Mouse (Mus musculus) limb, embryonic 11.5 days (tissue): ENCODE measurements around the gene Irf4. TPM values are rescaled to one million over a fixed set of nuclear protein-coding genes. Genes with fewer than 3 reads are reported as not detected.

Experiments
- ATAC-seq: fragments of 200-750 bp; cut with Nextera tagmentation; 2 replicates; pipeline ENCODE4 v1.8.0; 2017; ENCODE audit warnings: low read depth; ENCODE audit not compliant: insufficient number of reproducible peaks, low FRiP score, low TSS enrichment
- DNase-seq: peaks from one replicate; pipeline ENCODE4 v3.0.0-alpha.2; 2015; ENCODE audit warnings: low spot score
- H3K27ac ChIP-seq: fragments of 300-500 bp; sonication (generic); replicated peaks from 2 replicates; pipeline ENCODE4 v1.5.1; 2014; ENCODE audit warnings: low read depth, mild to moderate bottlenecking, low read length
- H3K27me3 ChIP-seq: fragments of 300-500 bp; sonication (generic); 2 replicates; pipeline ENCODE4 v1.6.1; 2014; ENCODE audit warnings: mild to moderate bottlenecking, low read length, mixed read lengths; ENCODE audit not compliant: control insufficient read depth, insufficient read depth
- H3K36me3 ChIP-seq: fragments of 300-500 bp; sonication (generic); 2 replicates; pipeline ENCODE4 v1.6.1; 2014; ENCODE audit warnings: mild to moderate bottlenecking, low read length, moderate library complexity, mixed read lengths; ENCODE audit not compliant: control insufficient read depth, insufficient read depth
- H3K4me1 ChIP-seq: fragments of 300-500 bp; sonication (generic); 2 replicates; pipeline ENCODE4 v1.6.1; 2014; ENCODE audit warnings: low read length, mixed read lengths; ENCODE audit not compliant: control insufficient read depth, insufficient read depth
- H3K4me2 ChIP-seq: fragments of 300-500 bp; sonication (generic); 2 replicates; pipeline ENCODE4 v1.6.1; 2014; ENCODE audit warnings: low read depth, mild to moderate bottlenecking, moderate library complexity; ENCODE audit not compliant: severe bottlenecking
- H3K4me3 ChIP-seq: fragments of 300-500 bp; sonication (generic); 2 replicates; pipeline ENCODE4 v1.5.1; 2014; ENCODE audit warnings: low read depth, low read length
- H3K9ac ChIP-seq: fragments of 300-500 bp; sonication (generic); 2 replicates; pipeline ENCODE4 v1.6.1; 2014; ENCODE audit warnings: mild to moderate bottlenecking, low read length
- H3K9me3 ChIP-seq: fragments of 300-500 bp; sonication (generic); 2 replicates; pipeline ENCODE4 v1.6.1; 2016; ENCODE audit warnings: low read length; ENCODE audit not compliant: control insufficient read depth
- WGBS: fragments of 180-500 bp; shearing (Covaris S2); extraction: QIAGEN DNeasy Blood & Tissue Kit; methylation state at CpG from one replicate; pipeline ENCODE4 v1.1.7; 2014; 5-methylcytosine and 5-hydroxymethylcytosine counted together
- polyA plus RNA-seq: library from polyadenylated mRNA; unstranded; fragments of >200 nt; fragmentation: Nextera tagmentation; extraction: Ambion mirVana; gene quantifications from 2 replicates; pipeline ENCODE4 v1.2.1, GENCODE M21; 2014

Irf4 gene
- polyA plus RNA-seq, 1 experiment from 2014 or later: not detected

- no peaks in the 10 kb centered on the region for H3K36me3 ChIP-seq
- no peak for ATAC-seq
- H3K27me3 ChIP-seq: no peaks in the 10 kb centered on the region
- no peak overlapping the region for H3K9ac ChIP-seq
- H3K4me3 ChIP-seq: no peak overlapping the region
- DNase-seq: no peak
- H3K4me1 ChIP-seq: no peaks in the 10 kb centered on the region
- 57% methylated on average over 6 of the region's 6 CpGs for WGBS
- no peak overlapping the region for H3K27ac ChIP-seq
- H3K4me2 ChIP-seq: no peak overlapping the region
- no peaks in the 10 kb centered on the region for H3K9me3 ChIP-seq
These were observed 19.8 kb upstream of the Irf4 start for GRCm38 (mm10) chr13:30729245-30729644.

- Histone ChIP-seq H3K4me2 (no peak overlapping the region), H3K36me3 (no peaks in the 10 kb centered on the region), H3K4me1 (no peaks in the 10 kb centered on the region), H3K4me3 (no peak overlapping the region), H3K27me3 (no peaks in the 10 kb centered on the region), H3K9ac (no peak overlapping the region), H3K27ac (no peak overlapping the region), H3K9me3 (no peaks in the 10 kb centered on the region)
- no peak for ATAC-seq
- WGBS: 88% methylated on average over 15 of the region's 15 CpGs
- no peak for DNase-seq
These were observed 18.8 kb upstream of the Irf4 start for GRCm38 (mm10) chr13:30730104-30730793.

GRCm38 (mm10) chr13:30732709-30733445 lies 16.1 kb upstream of the Irf4 start:
- Histone ChIP-seq H3K27ac (no peak overlapping the region), H3K27me3 (no peaks in the 10 kb centered on the region), H3K4me3 (no peak overlapping the region), H3K9me3 (no peaks in the 10 kb centered on the region), H3K9ac (no peak overlapping the region), H3K4me2 (no peak overlapping the region), H3K36me3 (no peaks in the 10 kb centered on the region), H3K4me1 (no peaks in the 10 kb centered on the region)
- WGBS: 86% methylated on average over 11 of the region's 11 CpGs
- DNase-seq: no peak
- ATAC-seq: no peak

GRCm38 (mm10) chr13:30736721-30737120 lies 12.3 kb upstream of the Irf4 start:
- H3K4me1 ChIP-seq: no peaks in the 10 kb centered on the region
- DNase-seq (no peak), ATAC-seq (no peak)
- WGBS: 82% methylated on average over 5 of the region's 5 CpGs
- no peaks in the 10 kb centered on the region for H3K27me3 ChIP-seq
- H3K4me2 ChIP-seq: no peak overlapping the region
- no peak overlapping the region for H3K9ac ChIP-seq
- no peak overlapping the region for H3K27ac ChIP-seq
- no peaks in the 10 kb centered on the region for H3K9me3 ChIP-seq
- no peaks in the 10 kb centered on the region for H3K36me3 ChIP-seq
- no peak overlapping the region for H3K4me3 ChIP-seq

GRCm38 (mm10) chr13:30737257-30737656 lies 11.8 kb upstream of the Irf4 start:
- ATAC-seq: no peak
- no peak for DNase-seq
- Histone ChIP-seq H3K27me3 (no peaks in the 10 kb centered on the region), H3K9ac (no peak overlapping the region), H3K9me3 (no peaks in the 10 kb centered on the region), H3K27ac (no peak overlapping the region), H3K36me3 (no peaks in the 10 kb centered on the region), H3K4me2 (no peak overlapping the region), H3K4me1 (no peaks in the 10 kb centered on the region), H3K4me3 (no peak overlapping the region)
- WGBS: 88% methylated on average over 2 of the region's 2 CpGs

- Histone ChIP-seq H3K36me3 (no peaks in the 10 kb centered on the region), H3K27me3 (no peaks in the 10 kb centered on the region), H3K4me2 (no peak overlapping the region), H3K4me3 (no peak overlapping the region), H3K27ac (no peak overlapping the region), H3K4me1 (no peaks in the 10 kb centered on the region), H3K9me3 (no peaks in the 10 kb centered on the region), H3K9ac (no peak overlapping the region)
- 82% methylated on average over 4 of the region's 4 CpGs for WGBS
- DNase-seq (no peak), ATAC-seq (no peak)
These were observed 10.7 kb upstream of the Irf4 start for GRCm38 (mm10) chr13:30738310-30738840.

GRCm38 (mm10) chr13:30741172-30741571 lies 7.9 kb upstream of the Irf4 start:
- no peak overlapping the region for H3K4me3 ChIP-seq
- no peak overlapping the region for H3K4me2 ChIP-seq
- H3K4me1 ChIP-seq: no peaks in the 10 kb centered on the region
- ATAC-seq: no peak
- no peaks in the 10 kb centered on the region; the same call in 1 of the 2 replicates for H3K27me3 ChIP-seq
- no peaks in the 10 kb centered on the region for H3K9me3 ChIP-seq
- no peak for DNase-seq
- H3K9ac ChIP-seq: no peak overlapping the region
- H3K27ac ChIP-seq: no peak overlapping the region
- 76% methylated on average over 5 of the region's 5 CpGs for WGBS
- no peaks in the 10 kb centered on the region for H3K36me3 ChIP-seq

- H3K4me3 ChIP-seq: no peak overlapping the region
- no peaks in the 10 kb centered on the region; the same call in 1 of the 2 replicates for H3K27me3 ChIP-seq
- no peaks in the 10 kb centered on the region for H3K9me3 ChIP-seq
- no peak overlapping the region for H3K9ac ChIP-seq
- no peaks in the 10 kb centered on the region for H3K4me1 ChIP-seq
- WGBS: 81% methylated on average over 6 of the region's 6 CpGs
- no peak for ATAC-seq
- no peak for DNase-seq
- no peak overlapping the region for H3K4me2 ChIP-seq
- no peak overlapping the region for H3K27ac ChIP-seq
- no peaks in the 10 kb centered on the region for H3K36me3 ChIP-seq
These were observed 6.5 kb upstream of the Irf4 start for GRCm38 (mm10) chr13:30742411-30742970.
